Mouse (Mus musculus): ENCODE data around the gene Grap2.
"Not testable (repeated sequence)": the region's sequence is repeated elsewhere in the genome, so short reads cannot be mapped to it uniquely, and the experiment has no call there.

Grap2 gene

GRCm38 (mm10) chr15:80567139-80567538 lies 5.3 kb upstream of the Grap2 start:
- no peak for DNase-seq

GRCm38 (mm10) chr15:80567731-80568130 lies 4.7 kb upstream of the Grap2 start:
- DNase-seq, result peak; percentile 21

- DNase-seq, result no peak
Measured at GRCm38 (mm10) chr15:80569205-80569604, 3.2 kb upstream of the Grap2 start.

- peak; percentile 68 for DNase-seq
Measured at GRCm38 (mm10) chr15:80570226-80570625, 2.2 kb upstream of the Grap2 start.

- DNase-seq, result peak; percentile 28
Measured at GRCm38 (mm10) chr15:80571611-80572010, 783 bp upstream of the Grap2 start.

GRCm38 (mm10) chr15:80572811-80573520 lies 572 bp downstream of the Grap2 start:
- DNase-seq, result peak; percentile 90

- DNase-seq, result peak; percentile 70
Measured at GRCm38 (mm10) chr15:80574211-80575040, 2.0 kb downstream of the Grap2 start.

GRCm38 (mm10) chr15:80575817-80576370 lies 3.5 kb downstream of the Grap2 start:
- peak; percentile 74 for DNase-seq

GRCm38 (mm10) chr15:80576415-80576994 lies 4.1 kb downstream of the Grap2 start:
- DNase-seq, result no peak

GRCm38 (mm10) chr15:80577166-80577960 lies 5.0 kb downstream of the Grap2 start:
- DNase-seq, result peak; percentile 71

GRCm38 (mm10) chr15:80579121-80579520 lies 6.7 kb downstream of the Grap2 start:
- no peak for DNase-seq

- DNase-seq, result not testable (repeated sequence)
Measured at GRCm38 (mm10) chr15:80580585-80580984, 8.2 kb downstream of the Grap2 start.

- peak; percentile 93 for DNase-seq
Measured at GRCm38 (mm10) chr15:80582581-80583495, 10.4 kb downstream of the Grap2 start.

- no peak for DNase-seq
Measured at GRCm38 (mm10) chr15:80586296-80586695, 13.9 kb downstream of the Grap2 start.

- no peak for DNase-seq
Measured at GRCm38 (mm10) chr15:80590641-80591040, 18.2 kb downstream of the Grap2 start.

- no peak for DNase-seq
Measured at GRCm38 (mm10) chr15:80592737-80593136, 20.3 kb downstream of the Grap2 start.

GRCm38 (mm10) chr15:80593877-80594276 lies 21.5 kb downstream of the Grap2 start:
- no peak for DNase-seq

GRCm38 (mm10) chr15:80598750-80599149 lies 26.4 kb downstream of the Grap2 start:
- DNase-seq, result no peak

- peak; percentile 97 for DNase-seq
Measured at GRCm38 (mm10) chr15:80599213-80599750, 26.9 kb downstream of the Grap2 start.

- DNase-seq, result no peak
Measured at GRCm38 (mm10) chr15:80599843-80600242, 27.4 kb downstream of the Grap2 start.

- no peak for DNase-seq
Measured at GRCm38 (mm10) chr15:80601456-80601855, 29.1 kb downstream of the Grap2 start.

Data from heart, adult 11 months (tissue).